Mouse (Mus musculus): ENCODE measurements at regions not wholly inside any gene's neighbourhood (a gene's known extent, or its start where the extent isn't known, plus 50 kb on each side); places are given as distances from the start of the nearest gene placed in this dataset.

DNA sequence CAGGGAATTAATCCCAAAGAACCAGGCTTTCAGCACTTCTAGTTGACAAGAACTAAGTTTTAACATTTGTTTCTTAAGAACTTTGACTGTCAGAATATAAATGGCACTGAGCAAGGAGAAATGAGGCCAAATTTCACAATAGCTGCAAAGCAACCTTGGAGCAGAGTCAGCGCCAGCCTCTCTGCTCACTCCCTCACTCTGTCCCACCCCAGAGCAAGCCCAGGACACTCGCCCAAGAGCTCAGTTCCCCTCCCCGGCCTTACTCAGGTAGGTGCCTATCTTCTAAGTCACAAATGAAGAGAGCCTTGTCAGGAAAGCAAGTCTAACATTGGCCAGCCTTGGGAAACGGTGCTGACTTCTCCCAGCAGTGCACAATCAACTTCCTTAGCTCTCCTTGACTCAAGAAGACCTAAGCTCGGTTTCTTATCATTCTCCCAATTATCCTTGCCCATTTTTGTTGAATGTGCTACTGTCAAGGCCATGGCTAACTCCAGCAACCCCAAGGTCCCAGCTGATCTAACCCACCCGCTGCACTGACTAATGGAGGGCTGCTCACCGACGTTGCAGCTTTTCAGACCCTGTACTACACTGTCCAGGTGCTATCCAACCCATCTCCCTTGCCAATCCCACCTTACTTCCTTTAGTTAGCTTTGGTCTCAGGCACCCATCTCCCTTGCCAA lies 219.5 kb upstream of the Klf14 start:
- WGBS: 87% methylated on average over 8 of the region's 8 CpGs
- no peaks in the 10 kb centered on the region for H3K36me3 ChIP-seq (replicated peaks; ENCODE audit: control insufficient read depth, insufficient read depth, low read depth, low read length)
- H3K4me1 ChIP-seq (ENCODE audit: control insufficient read depth, insufficient read depth, low read length): no peaks in the 10 kb centered on the region
- no peaks in the 10 kb centered on the region for H3K27me3 ChIP-seq (ENCODE audit: control insufficient read depth, insufficient read depth, low read length)
- ATAC-seq (replicated peaks; ENCODE audit: insufficient number of reproducible peaks, low FRiP score, low TSS enrichment, low read depth) (no peak), DNase-seq (ENCODE audit: low spot score) (no peak)
- H3K4me2 ChIP-seq (ENCODE audit: low read depth, low read length): no peak overlapping the region
- no peak overlapping the region for H3K9ac ChIP-seq (replicated peaks; ENCODE audit: low read length)
- no peak overlapping the region for H3K27ac ChIP-seq (replicated peaks; ENCODE audit: low read depth, low read length)
- no peak overlapping the region for H3K4me3 ChIP-seq (ENCODE audit: low read depth, low read length)
- no peaks in the 10 kb centered on the region for H3K9me3 ChIP-seq (replicated peaks; ENCODE audit: control insufficient read depth, low read length)

GRCm38 (mm10) chr6:31182284-31182683 lies 216.3 kb upstream of the Mkln1 start:
- Histone ChIP-seq H3K4me2 (ENCODE audit: low read depth, low read length) (no peak overlapping the region), H3K27me3 (ENCODE audit: control insufficient read depth, insufficient read depth, low read length) (no peaks in the 10 kb centered on the region), H3K4me1 (ENCODE audit: control insufficient read depth, insufficient read depth, low read length) (no peaks in the 10 kb centered on the region), H3K36me3 (replicated peaks; ENCODE audit: control insufficient read depth, insufficient read depth, low read depth, low read length) (no peaks in the 10 kb centered on the region), H3K9me3 (replicated peaks; ENCODE audit: control insufficient read depth, low read length) (no peaks in the 10 kb centered on the region), H3K4me3 (ENCODE audit: low read depth, low read length) (no peak overlapping the region), H3K9ac (replicated peaks; ENCODE audit: low read length) (no peak overlapping the region; the same call in 1 of the 2 replicates), H3K27ac (replicated peaks; ENCODE audit: low read depth, low read length) (no peak overlapping the region)
- ATAC-seq (replicated peaks; ENCODE audit: insufficient number of reproducible peaks, low FRiP score, low TSS enrichment, low read depth) (no peak), DNase-seq (ENCODE audit: low spot score) (no peak)
- WGBS: 81% methylated on average over 6 of the region's 6 CpGs

- no peaks in the 10 kb centered on the region for H3K9me3 ChIP-seq (replicated peaks; ENCODE audit: control insufficient read depth, low read length)
- no peaks in the 10 kb centered on the region for H3K27me3 ChIP-seq (ENCODE audit: control insufficient read depth, insufficient read depth, low read length)
- H3K36me3 ChIP-seq (replicated peaks; ENCODE audit: control insufficient read depth, insufficient read depth, low read depth, low read length): no peaks in the 10 kb centered on the region
- H3K27ac ChIP-seq (replicated peaks; ENCODE audit: low read depth, low read length): no peak overlapping the region
- no peak overlapping the region for H3K9ac ChIP-seq (replicated peaks; ENCODE audit: low read length)
- no peaks in the 10 kb centered on the region for H3K4me1 ChIP-seq (ENCODE audit: control insufficient read depth, insufficient read depth, low read length)
- DNase-seq (ENCODE audit: low spot score) (no peak), ATAC-seq (replicated peaks; ENCODE audit: insufficient number of reproducible peaks, low FRiP score, low TSS enrichment, low read depth) (no peak)
- WGBS: 39% methylated on average over 5 of the region's 5 CpGs
- no peak overlapping the region for H3K4me3 ChIP-seq (ENCODE audit: low read depth, low read length)
- H3K4me2 ChIP-seq (ENCODE audit: low read depth, low read length): no peak overlapping the region
Measured at GRCm38 (mm10) chr6:31183127-31183526, 215.4 kb upstream of the Mkln1 start.

GRCm38 (mm10) chr6:31184554-31184953 lies 214.0 kb upstream of the Mkln1 start:
- DNase-seq (ENCODE audit: low spot score): no peak

DNA sequence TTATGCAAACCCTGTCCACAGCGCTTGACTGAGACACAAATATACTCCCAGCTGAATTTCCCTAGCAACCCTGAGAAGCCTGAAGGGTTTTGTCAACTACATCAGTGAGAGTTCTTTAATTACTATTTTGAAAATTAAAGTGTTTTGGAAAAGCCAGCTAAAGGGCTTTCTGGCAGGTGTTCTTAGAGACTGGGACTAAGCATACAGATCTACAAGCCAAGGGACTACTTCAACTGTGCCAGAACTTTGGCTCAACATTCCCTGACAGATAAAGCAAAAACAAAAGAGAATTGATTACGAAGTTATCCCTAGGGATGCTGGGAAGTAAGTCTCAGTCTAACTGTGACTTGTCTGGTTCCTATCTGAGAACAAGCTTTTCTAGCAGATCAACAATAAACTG lies 213.4 kb upstream of the Mkln1 start:
- DNase-seq (ENCODE audit: low spot score): no peak
- Histone ChIP-seq H3K4me1 (ENCODE audit: control insufficient read depth, insufficient read depth, low read length) (no peaks in the 10 kb centered on the region), H3K9ac (replicated peaks; ENCODE audit: low read length) (no peak overlapping the region), H3K9me3 (replicated peaks; ENCODE audit: control insufficient read depth, low read length) (no peaks in the 10 kb centered on the region), H3K36me3 (replicated peaks; ENCODE audit: control insufficient read depth, insufficient read depth, low read depth, low read length) (no peaks in the 10 kb centered on the region), H3K27ac (replicated peaks; ENCODE audit: low read depth, low read length) (no peak overlapping the region), H3K27me3 (ENCODE audit: control insufficient read depth, insufficient read depth, low read length) (no peaks in the 10 kb centered on the region), H3K4me3 (ENCODE audit: low read depth, low read length) (no peak overlapping the region), H3K4me2 (ENCODE audit: low read depth, low read length) (no peak overlapping the region)
- WGBS: 70% methylated on average over 2 of the region's 2 CpGs
- ATAC-seq (replicated peaks; ENCODE audit: insufficient number of reproducible peaks, low FRiP score, low TSS enrichment, low read depth): no peak

More at GRCm38 (mm10) chr6:31184554-31184953, 214.0 kb upstream of the Mkln1 start:
- Histone ChIP-seq H3K27ac (replicated peaks; ENCODE audit: low read depth, low read length) (no peak overlapping the region), H3K4me1 (ENCODE audit: control insufficient read depth, insufficient read depth, low read length) (no peaks in the 10 kb centered on the region), H3K4me3 (ENCODE audit: low read depth, low read length) (no peak overlapping the region), H3K9ac (replicated peaks; ENCODE audit: low read length) (no peak overlapping the region), H3K27me3 (ENCODE audit: control insufficient read depth, insufficient read depth, low read length) (no peaks in the 10 kb centered on the region), H3K4me2 (ENCODE audit: low read depth, low read length) (no peak overlapping the region), H3K9me3 (replicated peaks; ENCODE audit: control insufficient read depth, low read length) (no peaks in the 10 kb centered on the region), H3K36me3 (replicated peaks; ENCODE audit: control insufficient read depth, insufficient read depth, low read depth, low read length) (no peaks in the 10 kb centered on the region)
- ATAC-seq (replicated peaks; ENCODE audit: insufficient number of reproducible peaks, low FRiP score, low TSS enrichment, low read depth): no peak
- WGBS: 85% methylated on average over 7 of the region's 7 CpGs

- no peak overlapping the region for H3K4me2 ChIP-seq (ENCODE audit: low read depth, low read length)
- no peaks in the 10 kb centered on the region for H3K4me1 ChIP-seq (ENCODE audit: control insufficient read depth, insufficient read depth, low read length)
- no peak overlapping the region for H3K4me3 ChIP-seq (ENCODE audit: low read depth, low read length)
- ATAC-seq (replicated peaks; ENCODE audit: insufficient number of reproducible peaks, low FRiP score, low TSS enrichment, low read depth): no peak
- H3K27ac ChIP-seq (replicated peaks; ENCODE audit: low read depth, low read length): no peak overlapping the region
- WGBS: 50% methylated on average over 1 of the region's 1 CpGs
- no peak overlapping the region for H3K9ac ChIP-seq (replicated peaks; ENCODE audit: low read length)
- no peaks in the 10 kb centered on the region for H3K9me3 ChIP-seq (replicated peaks; ENCODE audit: control insufficient read depth, low read length)
- H3K27me3 ChIP-seq (ENCODE audit: control insufficient read depth, insufficient read depth, low read length): no peaks in the 10 kb centered on the region
- no peaks in the 10 kb centered on the region for H3K36me3 ChIP-seq (replicated peaks; ENCODE audit: control insufficient read depth, insufficient read depth, low read depth, low read length)
- no peak for DNase-seq (ENCODE audit: low spot score)
Measured at GRCm38 (mm10) chr6:31188066-31188465, 210.5 kb upstream of the Mkln1 start.

DNA sequence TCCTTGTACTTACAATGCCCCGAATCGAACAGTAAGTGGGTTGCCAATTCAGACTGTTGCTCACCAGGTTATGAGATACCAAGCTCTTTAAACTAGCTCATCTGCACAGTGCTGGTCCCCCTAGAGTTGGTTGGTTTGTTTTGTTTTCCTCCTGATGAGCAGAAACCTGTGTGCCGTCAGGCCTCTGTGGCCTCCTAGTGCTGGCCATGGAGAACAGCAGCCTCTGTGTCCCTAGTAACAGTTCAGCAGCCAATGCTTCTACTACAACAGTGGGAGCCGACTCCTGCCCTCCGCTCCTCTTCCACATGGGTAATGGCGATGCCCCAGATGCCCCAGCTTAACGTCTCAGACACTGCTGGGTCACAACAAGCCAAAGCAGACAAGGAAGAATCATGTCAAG lies 209.5 kb upstream of the Mkln1 start:
- no peak overlapping the region for H3K4me2 ChIP-seq (ENCODE audit: low read depth, low read length)
- ATAC-seq (replicated peaks; ENCODE audit: insufficient number of reproducible peaks, low FRiP score, low TSS enrichment, low read depth) (no peak), DNase-seq (ENCODE audit: low spot score) (peak; percentile 40)
- H3K27ac ChIP-seq (replicated peaks; ENCODE audit: low read depth, low read length): no peak overlapping the region
- no peak overlapping the region for H3K4me3 ChIP-seq (ENCODE audit: low read depth, low read length)
- no peaks in the 10 kb centered on the region for H3K4me1 ChIP-seq (ENCODE audit: control insufficient read depth, insufficient read depth, low read length)
- H3K9me3 ChIP-seq (replicated peaks; ENCODE audit: control insufficient read depth, low read length): no peaks in the 10 kb centered on the region
- no peak overlapping the region for H3K9ac ChIP-seq (replicated peaks; ENCODE audit: low read length)
- no peaks in the 10 kb centered on the region for H3K36me3 ChIP-seq (replicated peaks; ENCODE audit: control insufficient read depth, insufficient read depth, low read depth, low read length)
- no peaks in the 10 kb centered on the region for H3K27me3 ChIP-seq (ENCODE audit: control insufficient read depth, insufficient read depth, low read length)
- 54% methylated on average over 7 of the region's 7 CpGs for WGBS

DNA sequence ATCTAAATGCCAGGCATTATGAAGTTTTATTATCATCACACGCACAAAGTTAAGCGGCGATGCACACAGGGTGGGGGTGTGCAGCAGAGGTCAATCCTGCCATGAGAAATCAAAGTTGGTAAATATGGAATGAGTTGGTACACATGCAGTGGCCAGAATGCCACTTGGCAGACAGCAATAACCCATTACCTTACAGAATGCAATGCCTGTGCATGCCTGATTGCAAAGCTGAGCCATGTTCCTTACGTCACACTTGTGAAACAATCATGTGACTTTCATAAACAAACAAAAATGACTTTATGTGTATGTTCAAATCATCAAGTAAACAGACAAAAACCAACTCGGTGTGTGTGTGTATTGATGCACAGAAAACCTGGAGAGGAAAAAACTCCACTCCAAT lies 208.5 kb upstream of the Mkln1 start:
- Histone ChIP-seq H3K4me1 (ENCODE audit: control insufficient read depth, insufficient read depth, low read length) (no peaks in the 10 kb centered on the region), H3K9me3 (replicated peaks; ENCODE audit: control insufficient read depth, low read length) (no peaks in the 10 kb centered on the region), H3K4me2 (ENCODE audit: low read depth, low read length) (no peak overlapping the region), H3K4me3 (ENCODE audit: low read depth, low read length) (no peak overlapping the region), H3K27me3 (ENCODE audit: control insufficient read depth, insufficient read depth, low read length) (no peaks in the 10 kb centered on the region), H3K36me3 (replicated peaks; ENCODE audit: control insufficient read depth, insufficient read depth, low read depth, low read length) (no peaks in the 10 kb centered on the region), H3K27ac (replicated peaks; ENCODE audit: low read depth, low read length) (no peak overlapping the region), H3K9ac (replicated peaks; ENCODE audit: low read length) (no peak overlapping the region)
- WGBS: 75% methylated on average over 5 of the region's 5 CpGs
- DNase-seq (ENCODE audit: low spot score): no peak
- ATAC-seq (replicated peaks; ENCODE audit: insufficient number of reproducible peaks, low FRiP score, low TSS enrichment, low read depth): no peak
